Mouse (Mus musculus) adipocyte (in vitro differentiated cells): ENCODE results near the gene Ccl9.

Source experiments
- DNase-seq: peaks from one replicate; pipeline ENCODE4 v3.0.0-alpha.2; 2016; ENCODE audit warnings: low spot score

The Ccl9 gene

DNA sequence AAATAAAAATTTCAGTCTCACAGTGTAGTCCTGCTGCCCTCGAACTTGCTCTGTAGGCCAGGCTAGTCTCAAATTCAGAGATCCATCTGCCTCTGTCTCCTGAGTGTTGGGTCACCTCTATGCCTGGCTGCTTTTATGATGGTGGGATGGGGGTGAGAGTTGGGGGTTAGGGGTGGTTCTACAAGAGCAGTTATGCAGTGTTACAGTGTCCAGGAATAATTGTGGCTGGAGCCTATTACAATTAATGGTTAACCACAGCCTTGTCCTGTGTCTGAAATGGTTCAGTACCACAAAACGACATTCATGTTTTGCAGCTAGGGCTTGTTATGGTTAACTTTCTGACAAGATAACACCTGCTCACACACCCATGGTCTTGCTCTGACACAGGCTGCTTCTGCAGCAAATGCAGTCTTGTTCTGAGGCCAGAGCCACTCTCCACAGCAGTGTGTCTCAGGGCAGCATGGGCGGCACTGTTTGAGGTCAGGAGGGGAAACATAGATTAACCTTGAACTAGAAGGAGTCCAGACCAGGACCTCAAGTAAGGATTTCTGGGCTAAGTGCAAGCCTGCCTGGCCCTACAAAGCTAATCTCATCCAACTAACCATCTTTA, 39.6 kb downstream of the Ccl9 start:
- no peak for DNase-seq

DNA sequence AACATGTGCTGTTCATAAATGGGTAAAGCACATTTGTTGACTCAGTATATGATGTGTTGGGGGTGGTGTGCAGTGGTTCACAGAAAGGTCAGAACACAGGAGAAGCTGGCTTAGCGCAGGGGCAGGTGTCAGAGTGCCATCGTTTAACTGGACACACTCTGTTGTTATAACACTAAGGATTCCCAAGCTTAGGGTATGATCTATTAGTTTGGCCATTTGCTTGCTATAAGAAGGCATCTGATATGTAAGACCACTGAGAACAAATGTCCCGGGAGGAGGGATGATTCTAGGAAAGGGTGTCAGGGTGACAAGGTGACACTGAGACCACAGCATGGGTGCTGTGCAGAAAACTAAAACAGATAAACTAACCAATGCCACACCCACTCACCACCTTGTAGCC, 41.6 kb downstream of the Ccl9 start:
- DNase-seq = no peak

DNA sequence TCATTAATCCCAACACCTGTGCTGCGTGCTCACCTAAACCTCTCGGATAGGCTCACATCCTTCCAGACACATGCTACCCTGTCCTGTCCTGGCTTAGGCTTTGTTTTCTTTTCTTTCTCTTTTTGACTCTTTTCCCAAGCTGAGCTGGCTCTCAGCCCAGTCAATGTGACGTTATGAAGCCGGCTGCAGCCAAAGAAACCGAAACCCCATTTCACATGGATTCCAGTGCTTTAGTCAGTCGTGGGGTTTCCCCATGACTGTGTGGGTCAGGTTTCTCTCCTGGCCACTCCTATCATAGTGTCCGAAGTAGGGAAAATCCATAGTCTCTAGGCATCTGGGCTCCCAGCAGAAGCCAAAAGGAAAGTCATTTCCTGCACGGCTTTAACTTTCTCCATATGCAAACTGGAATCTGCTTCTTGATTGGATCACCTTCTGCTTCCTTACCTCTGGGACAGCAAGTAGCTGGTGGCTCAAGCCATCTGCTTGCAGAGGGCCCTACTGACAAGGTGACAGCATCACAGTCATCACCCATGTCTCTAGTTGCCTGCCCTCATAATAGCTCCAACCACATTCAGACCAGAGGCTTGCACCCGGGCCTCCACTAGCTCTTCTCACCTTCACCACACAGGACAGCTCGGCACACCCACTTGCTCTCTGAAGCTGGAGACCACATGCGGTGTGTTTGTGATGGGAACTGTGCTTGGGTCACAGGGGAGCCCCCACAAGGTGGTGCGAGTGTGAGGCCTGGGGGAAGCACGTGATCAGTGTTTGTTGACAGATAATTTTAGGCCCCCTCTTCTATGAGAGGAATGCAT, 43.6 kb downstream of the Ccl9 start:
- DNase-seq = peak; percentile 97

DNA sequence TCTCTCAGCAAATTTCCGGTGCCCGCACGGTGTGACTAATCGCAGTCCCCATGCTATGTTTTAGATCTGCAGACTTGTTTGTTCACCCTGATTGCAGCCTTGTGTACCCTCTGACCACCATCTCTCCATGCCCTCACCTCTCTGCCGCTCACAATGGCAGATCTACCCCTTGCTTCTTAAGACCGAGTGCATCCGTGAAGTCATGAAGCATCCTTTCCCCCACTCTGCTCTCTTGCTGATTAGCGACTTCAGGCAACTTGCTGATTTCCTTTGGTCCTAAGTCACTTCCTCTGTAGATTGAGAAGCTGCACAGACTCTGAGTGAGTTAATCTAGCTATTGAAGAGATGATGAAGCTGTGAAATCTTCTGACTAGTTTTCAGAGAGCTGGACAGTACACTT, 44.3 kb downstream of the Ccl9 start:
- DNase-seq = no peak

DNA sequence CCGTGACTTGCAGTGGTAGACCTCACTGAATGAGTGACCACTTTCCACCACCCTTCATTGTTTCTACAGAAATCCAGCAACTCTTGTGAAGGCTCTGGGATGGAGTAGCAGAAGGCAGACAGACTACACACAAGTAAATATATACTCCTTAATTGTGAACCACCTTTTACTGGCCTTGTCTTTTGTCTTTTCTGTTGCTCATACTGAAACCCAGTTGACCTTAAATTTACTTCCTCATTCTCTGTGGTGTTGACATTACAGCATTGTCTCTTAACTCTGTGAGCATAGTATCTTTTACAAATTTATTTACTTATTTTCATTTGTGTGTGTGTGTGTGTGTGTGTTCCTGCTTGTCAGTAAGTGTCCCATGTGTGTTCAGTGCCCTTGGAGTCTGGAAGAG, 45.2 kb downstream of the Ccl9 start:
- DNase-seq = no peak

DNA sequence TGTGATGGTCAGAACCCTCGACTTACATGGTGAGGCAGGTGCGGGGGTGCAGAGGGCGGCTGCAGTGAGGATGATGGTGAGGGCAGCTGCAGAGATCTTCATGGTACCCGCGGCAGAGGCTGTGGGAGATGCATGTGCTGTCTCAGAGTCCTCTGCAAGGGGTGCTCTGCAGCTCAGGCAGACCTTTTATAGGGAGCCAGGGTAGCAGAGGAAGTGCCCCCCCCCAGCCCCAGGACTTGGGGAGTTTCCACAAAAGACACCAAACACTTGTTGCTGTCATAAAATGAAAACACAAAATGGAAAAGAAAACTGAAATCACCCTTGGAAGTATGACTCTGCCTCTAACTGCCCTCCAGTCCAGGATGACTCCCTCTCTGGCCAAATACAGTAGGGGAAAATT, 48.1 kb downstream of the Ccl9 start, which contains the start of gene Ccl5:
Ccl5 (minus strand) TSS at position 159 of the 400 bp plus-strand sequence.
- no peak for DNase-seq

DNA sequence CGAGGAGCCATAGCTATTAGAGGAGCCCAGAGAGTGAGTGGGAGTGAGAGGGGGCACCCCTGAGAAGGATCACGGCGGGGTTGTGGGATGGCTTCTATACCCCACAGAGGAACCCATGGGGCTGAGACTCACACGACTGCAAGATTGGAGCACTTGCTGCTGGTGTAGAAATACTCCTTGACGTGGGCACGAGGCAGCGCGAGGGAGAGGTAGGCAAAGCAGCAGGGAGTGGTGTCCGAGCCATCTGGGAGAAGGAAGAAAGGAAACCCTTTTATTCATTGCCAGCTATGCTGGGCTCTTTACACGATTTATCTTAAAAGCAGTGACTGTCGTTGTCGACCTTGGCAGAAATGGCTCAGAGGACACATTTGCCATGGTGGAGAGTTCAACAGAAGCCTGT, 49.4 kb downstream of the Ccl9 start:
- DNase-seq = no peak
